Comparison of ENCODE assay signal across 22 mouse cellular contexts in genomic region chr4:55644895-55645294, GRCm38 (mm10).
"Had no signal": no experiment of that assay in that cellular context is flagged by ENCODE, and none has a peak within 500 bp of the region (broad histone marks: within the 10 kb centered on the region; RNA-seq: fewer than 3 reads in every experiment).

No protein-coding gene starts in this region.

- H3K27ac ChIP-seq: gastrocnemius, adult 2 months; heart, adult 2 months; heart, embryonic 10.5 days; hindbrain, embryonic 13.5 days; hindbrain, embryonic 15.5 days; intestine, embryonic 15.5 days; layer of hippocampus, adult 2 months; left cerebral cortex, adult 2 months; liver, embryonic 12.5 days; liver, embryonic 14.5 days had no signal

- H3K9ac ChIP-seq: heart, embryonic 12.5 days; hindbrain, embryonic 13.5 days; hindbrain, embryonic 15.5 days; intestine, embryonic 15.5 days; liver, embryonic 12.5 days; liver, embryonic 14.5 days had no signal

- H3K4me2 ChIP-seq: heart, embryonic 12.5 days; hindbrain, embryonic 13.5 days; hindbrain, embryonic 15.5 days; intestine, embryonic 15.5 days; liver, embryonic 12.5 days had no signal

- H3K4me1 ChIP-seq: hindbrain, embryonic 13.5 days; intestine, embryonic 15.5 days; liver, embryonic 12.5 days had no signal

- DNase-seq: gastrocnemius, postnatal 10 days; heart, adult 11 months; heart, adult 2 months; heart, postnatal 14 days; heart, postnatal 36 days; kidney, adult 18-20 months; kidney, adult 8-10 months; kidney, postnatal 10 days; kidney, postnatal 25 days; kidney, postnatal 4 days had no signal

- H3K27me3 ChIP-seq: hindbrain, embryonic 15.5 days had no signal

- H3K9me3 ChIP-seq: heart, embryonic 10.5 days; heart, embryonic 12.5 days; hindbrain, embryonic 13.5 days; hindbrain, embryonic 15.5 days; intestine, embryonic 15.5 days; liver, embryonic 12.5 days had no signal

- ATAC-seq: inflammation-experienced regulatory T-cells, adult 6 months; intestine, embryonic 15.5 days; intestine, postnatal 0 days; liver, embryonic 12.5 days had no signal

- H3K4me3 ChIP-seq: gastrocnemius, adult 2 months; heart, adult 2 months; heart, embryonic 10.5 days; heart, embryonic 12.5 days; hindbrain, embryonic 13.5 days; hindbrain, embryonic 15.5 days; intestine, embryonic 15.5 days; layer of hippocampus, adult 2 months; left cerebral cortex, adult 2 months; liver, embryonic 12.5 days had no signal

- H3K36me3 ChIP-seq: heart, embryonic 10.5 days; heart, embryonic 12.5 days; hindbrain, embryonic 13.5 days; hindbrain, embryonic 15.5 days; intestine, embryonic 15.5 days; liver, embryonic 12.5 days had no signal
